Mouse (Mus musculus) ES-Bruce4 (cell line): ENCODE data around the gene Sem1. TPM values are rescaled to one million over a fixed set of nuclear protein-coding genes. Genes with fewer than 3 reads are reported as not detected.

Experiments
- H3K27ac ChIP-seq: 2 replicates; pipeline ENCODE4 v1.5.1; 2012; ENCODE audit warnings: low read length, inconsistent platforms; ENCODE audit not compliant: insufficient read depth
- H3K27me3 ChIP-seq: 2 replicates; pipeline ENCODE4 v1.6.1; 2012; ENCODE audit warnings: mild to moderate bottlenecking, low read length, inconsistent platforms; ENCODE audit not compliant: control insufficient read depth, poor library complexity, insufficient read depth, severe bottlenecking
- H3K36me3 ChIP-seq: 2 replicates; pipeline ENCODE4 v1.6.1; 2012; ENCODE audit warnings: inconsistent platforms, mild to moderate bottlenecking, low read length, moderate library complexity; ENCODE audit not compliant: control insufficient read depth, poor library complexity, insufficient read depth, severe bottlenecking
- H3K4me1 ChIP-seq: one replicate; pipeline ENCODE4 v1.8.1; 2011; ENCODE audit warnings: low read length; ENCODE audit not compliant: control insufficient read depth, insufficient read depth
- H3K4me3 ChIP-seq: 2 replicates; pipeline ENCODE4 v1.5.1; 2011; ENCODE audit warnings: low read depth, mild to moderate bottlenecking, low read length
- H3K9ac ChIP-seq: 2 replicates; pipeline ENCODE4 v1.6.1; 2012; ENCODE audit warnings: low read depth, mild to moderate bottlenecking, inconsistent platforms; ENCODE audit not compliant: poor library complexity, severe bottlenecking
- H3K9me3 ChIP-seq: replicated peaks from 2 replicates; pipeline ENCODE4 v1.6.1; 2012; ENCODE audit warnings: mild to moderate bottlenecking, low read length, inconsistent platforms; ENCODE audit not compliant: control insufficient read depth, poor library complexity, insufficient read depth, severe bottlenecking
- CTCF ChIP-seq: IDR thresholded peaks from one replicate; pipeline ENCODE4 v1.8.1; 2011; ENCODE audit warnings: low read depth, low read length
- EP300 ChIP-seq: IDR thresholded peaks from 2 replicates; pipeline ENCODE4 v1.6.1; 2011; ENCODE audit warnings: low read depth, low read length; ENCODE audit not compliant: insufficient read depth
- POLR2A ChIP-seq: IDR thresholded peaks from one replicate; pipeline ENCODE4 v1.8.1; 2011; ENCODE audit warnings: low read length; ENCODE audit not compliant: insufficient read depth
- polyA plus RNA-seq: library from polyadenylated mRNA; stranded (reverse); fragments of >200 nt; gene quantifications from 2 replicates; pipeline ENCODE4 v1.2.4, GENCODE M21; 2011; ENCODE audit warnings: low read depth; ENCODE audit not compliant: missing spikeins, insufficient read depth, insufficient read length

Gene Sem1
- polyA plus RNA-seq: 111 and 114 TPM in 2 replicates

DNA sequence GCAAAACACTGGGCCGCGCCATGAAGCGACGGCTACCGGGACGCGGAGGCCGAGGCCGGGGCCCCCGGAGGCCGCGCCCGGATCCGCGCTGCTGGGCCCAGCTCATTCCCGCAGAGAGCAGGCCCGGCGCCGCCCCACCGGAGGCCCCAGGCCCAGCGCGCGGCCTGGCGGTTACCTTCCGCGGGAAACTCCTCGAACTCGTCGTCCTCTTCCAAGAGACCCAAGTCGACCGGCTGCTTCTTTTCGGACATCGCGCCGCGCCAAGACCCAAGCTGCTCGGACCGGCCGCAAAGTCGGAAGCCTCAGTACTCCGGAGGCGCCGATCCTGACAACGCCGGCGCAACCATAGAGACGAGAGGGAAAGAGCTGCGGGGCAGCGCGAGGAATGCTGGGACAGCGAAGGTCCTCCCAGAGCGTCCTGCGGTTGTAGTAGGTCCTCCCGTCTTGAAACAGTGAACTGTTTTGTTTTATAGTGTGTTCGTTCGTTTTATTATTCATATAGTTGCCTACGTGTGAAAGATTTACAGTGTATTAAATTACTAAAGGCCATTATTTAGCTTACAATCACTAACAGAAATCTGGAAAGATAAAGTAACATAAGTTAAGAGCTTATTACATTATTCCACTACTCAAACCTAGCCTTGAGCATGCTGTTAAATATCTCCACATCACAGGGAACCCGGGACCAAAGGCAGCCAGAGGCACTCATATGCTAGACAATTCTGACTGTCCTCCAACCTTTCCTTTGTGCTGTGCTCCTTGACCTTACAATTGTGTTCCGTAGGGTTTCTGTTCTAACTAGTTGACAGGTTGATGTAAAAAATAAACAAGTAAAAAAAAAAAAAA, at the start of gene Sem1:
Sem1 (minus strand) TSS at position 360 of the 846 bp plus-strand sequence.
- TF ChIP-seq POLR2A (peak; percentile 24), CTCF (no peak)
- Histone ChIP-seq H3K4me3 (peak within 1 kb of the TSS; percentile 97), H3K9ac (peak within 1 kb of the TSS; percentile 96), H3K4me1 (peaks cover 1% of the 10 kb centered on the region), H3K9me3 (no peaks in the 10 kb centered on the region), H3K27me3 (no peaks in the 10 kb centered on the region), H3K27ac (peak within 1 kb of the TSS; percentile 4; the same call in 1 of the 2 replicates), H3K36me3 (no peaks in the 10 kb centered on the region)

DNA sequence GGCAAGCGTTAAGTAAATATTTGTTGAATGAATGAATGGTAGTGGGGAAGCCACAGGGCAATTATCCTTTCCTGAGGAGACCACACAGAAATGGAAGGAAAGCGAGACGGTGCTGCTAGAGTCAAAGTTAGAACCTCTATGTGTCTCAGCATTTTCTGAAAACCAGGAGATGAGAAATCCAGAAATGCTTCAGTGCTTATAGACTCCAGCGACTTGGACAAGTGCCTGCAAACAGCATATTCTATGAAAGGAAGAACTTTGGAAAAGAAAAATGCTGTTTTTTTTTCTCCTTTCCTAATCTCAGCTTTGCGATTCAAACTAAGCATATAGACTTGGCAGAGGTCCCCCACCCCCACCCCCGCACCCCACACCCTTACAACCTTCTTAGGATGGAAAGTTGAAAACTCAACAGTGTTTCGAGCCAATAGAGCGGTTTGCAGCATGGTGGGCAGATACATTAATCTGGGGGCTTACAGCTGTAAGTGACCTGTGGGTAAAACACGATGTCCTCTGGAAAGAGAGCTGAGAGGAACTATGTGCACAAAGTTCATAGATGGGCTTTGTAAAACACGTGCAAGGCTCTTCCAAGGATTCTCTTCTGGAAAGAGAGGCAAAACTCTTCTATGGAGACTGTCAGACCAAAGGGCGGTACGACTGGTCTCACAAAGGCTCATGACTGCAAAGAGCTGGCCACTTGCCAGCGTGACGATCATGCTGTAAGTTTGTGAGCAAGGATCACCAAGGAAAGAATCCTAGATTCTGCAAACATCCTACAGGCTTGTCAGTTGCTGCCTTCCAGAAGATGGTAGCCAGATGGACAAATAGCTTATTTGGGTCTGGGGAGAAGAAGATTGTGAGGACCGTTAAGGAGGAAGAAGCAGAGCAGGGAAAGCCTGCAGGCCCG, 44.6 kb upstream of the Sem1 start:
- no peak for TF ChIP-seq CTCF
- no peak for TF ChIP-seq EP300
- no peak for TF ChIP-seq POLR2A
- no peak overlapping the region for H3K4me3 ChIP-seq
- no peak overlapping the region for H3K9ac ChIP-seq
- H3K27ac ChIP-seq: no peak overlapping the region
- no peaks in the 10 kb centered on the region for H3K9me3 ChIP-seq
- H3K4me1 ChIP-seq: no peaks in the 10 kb centered on the region
- no peaks in the 10 kb centered on the region for H3K27me3 ChIP-seq
- no peaks in the 10 kb centered on the region for H3K36me3 ChIP-seq

DNA sequence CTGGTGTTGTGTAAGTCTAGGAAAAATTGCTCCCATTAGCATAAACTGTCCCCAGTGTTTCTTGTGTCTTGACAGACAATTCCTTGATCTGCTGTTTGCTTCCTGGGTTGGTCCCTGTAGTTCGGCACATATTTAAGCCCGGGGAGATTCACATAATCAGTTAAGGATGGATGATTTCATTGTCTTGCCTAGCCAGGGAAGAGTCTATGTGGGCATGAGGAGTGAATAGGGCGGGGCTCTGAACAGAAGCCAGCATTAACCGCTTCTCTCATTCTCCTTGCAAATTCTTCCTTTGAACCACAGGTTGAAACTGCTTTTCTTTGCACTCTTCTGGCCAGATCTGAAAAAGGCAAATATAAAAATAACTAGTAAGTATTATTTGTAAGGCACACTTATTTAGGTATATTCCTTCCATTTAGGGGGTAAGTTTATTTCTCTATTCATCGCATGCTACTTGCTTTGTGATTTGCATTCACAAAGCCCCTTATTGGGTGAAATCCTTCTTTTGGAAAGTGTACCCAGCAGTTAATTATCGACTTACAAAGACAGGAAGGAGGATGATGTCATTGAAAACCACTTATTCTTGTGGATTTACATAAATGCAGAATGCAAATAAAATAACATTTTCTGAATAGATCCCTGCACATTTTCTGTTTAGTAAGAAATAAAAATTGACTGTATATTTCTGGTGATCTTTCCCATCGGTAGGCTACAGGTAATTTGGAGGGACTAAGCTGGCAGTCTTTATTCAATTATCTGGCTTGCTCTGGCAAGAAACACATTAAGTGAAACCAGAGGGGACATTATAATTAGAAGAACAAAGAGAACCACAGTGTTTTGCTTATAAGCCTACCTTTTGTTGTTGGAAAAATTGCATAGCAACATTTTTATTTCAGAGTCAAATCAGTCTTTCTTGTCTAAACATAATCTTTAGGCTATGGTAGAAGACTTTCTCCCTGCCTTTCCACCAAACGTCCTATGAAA, 25.4 kb upstream of the Sem1 start:
- no peaks in the 10 kb centered on the region for H3K36me3 ChIP-seq
- no peaks in the 10 kb centered on the region for H3K4me1 ChIP-seq
- no peak overlapping the region for H3K27ac ChIP-seq
- H3K27me3 ChIP-seq: no peaks in the 10 kb centered on the region; the same call in 1 of the 2 replicates
- no peak overlapping the region for H3K4me3 ChIP-seq
- no peak overlapping the region for H3K9ac ChIP-seq
- no peak for TF ChIP-seq CTCF
- TF ChIP-seq EP300: no peak
- TF ChIP-seq POLR2A: no peak
- H3K9me3 ChIP-seq: no peaks in the 10 kb centered on the region

- Histone ChIP-seq H3K27ac (no peak overlapping the region), H3K4me1 (no peaks in the 10 kb centered on the region), H3K9ac (no peak overlapping the region), H3K27me3 (no peaks in the 10 kb centered on the region), H3K4me3 (no peak overlapping the region), H3K9me3 (no peaks in the 10 kb centered on the region), H3K36me3 (no peaks in the 10 kb centered on the region)
- TF ChIP-seq EP300: no peak
- no peak for TF ChIP-seq POLR2A
- no peak for TF ChIP-seq CTCF
Observed at GRCm38 (mm10) chr6:6586313-6586712, 7.8 kb upstream of the Sem1 start.

DNA sequence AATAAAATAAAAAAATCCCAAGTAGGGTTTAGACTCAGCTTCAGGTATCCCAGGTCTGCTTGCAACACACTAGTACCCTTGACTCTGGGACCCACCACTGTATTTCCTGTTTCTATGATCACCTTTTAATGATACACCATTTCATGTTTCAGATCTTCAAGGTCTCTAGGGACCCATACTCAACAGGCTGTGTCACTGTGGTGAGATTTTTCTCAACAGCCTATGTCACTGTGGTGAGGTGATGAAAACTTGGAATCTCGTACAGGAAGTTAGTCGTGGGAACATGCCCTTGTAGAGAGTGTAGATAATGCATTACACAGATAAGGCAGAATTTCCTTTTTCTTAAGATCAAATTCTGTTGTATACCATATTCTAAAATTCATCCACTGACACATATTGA, 3.4 kb upstream of the Sem1 start:
- H3K9ac ChIP-seq: no peak overlapping the region
- H3K36me3 ChIP-seq: no peaks in the 10 kb centered on the region
- H3K4me3 ChIP-seq: no peak overlapping the region
- TF ChIP-seq POLR2A (no peak), CTCF (no peak), EP300 (no peak)
- peaks cover 1% of the 10 kb centered on the region for H3K4me1 ChIP-seq
- no peak overlapping the region for H3K27ac ChIP-seq
- H3K9me3 ChIP-seq: no peaks in the 10 kb centered on the region
- H3K27me3 ChIP-seq: no peaks in the 10 kb centered on the region
